Mouse (Mus musculus): Measurements from ENCODE around the gene Arl4d.

- TF ChIP-seq CTCF (IDR thresholded peaks at IDR 0.05; ENCODE audit: control insufficient read depth, insufficient read depth, insufficient replicate concordance, low read depth, low read length) (no peak), POLR2A (IDR thresholded peaks at IDR 0.05; ENCODE audit: control insufficient read depth, low read depth, low read length) (no peak)
Measured at GRCm38 (mm10) chr11:101667871-101668532, 2.7 kb downstream of the Arl4d start.
